Mouse (Mus musculus) MEL (cell line): ENCODE measurements around the gene Rin2. TPM values are rescaled to one million over a fixed set of nuclear protein-coding genes. Genes with fewer than 3 reads are reported as not detected.

Experiments used
- DNase-seq: peaks from one replicate; pipeline ENCODE4 v3.0.0; 2011; ENCODE audit warnings: low read depth, low spot score
- H3K27ac ChIP-seq: 2 replicates; pipeline ENCODE4 v1.5.1; 2012; ENCODE audit warnings: low read depth, mild to moderate bottlenecking, control low read depth, low read length, moderate library complexity; ENCODE audit not compliant: control insufficient read depth
- H3K27me3 ChIP-seq, 2 experiments: fragments of 150-350 bp in 1 of 2; sonication (generic) in 1 of 2; 2 replicates each; pipeline ENCODE4 v1.6.1; 2012; ENCODE audit warnings: low read length in 2 of 2, mild to moderate bottlenecking in 2 of 2, improper control_type of control experiment in 1 of 2, moderate library complexity in 1 of 2; ENCODE audit not compliant: insufficient read depth in 2 of 2, control insufficient read depth in 1 of 2
- H3K36me3 ChIP-seq, 2 experiments: 2 replicates each; pipeline ENCODE4 v1.6.1; 2012 to 2014; ENCODE audit warnings: low read length in 2 of 2, improper control_type of control experiment in 1 of 2, inconsistent platforms in 1 of 2, mild to moderate bottlenecking in 1 of 2; ENCODE audit not compliant: insufficient read depth in 2 of 2, control insufficient read depth in 1 of 2
- H3K4me1 ChIP-seq, 2 experiments: fragments of 150-350 bp in 1 of 2; sonication (generic) in 1 of 2; 2 replicates each; pipeline ENCODE4 v1.6.1; 2012; ENCODE audit warnings: low read length in 2 of 2, improper control_type of control experiment in 1 of 2, mild to moderate bottlenecking in 1 of 2; ENCODE audit not compliant: insufficient read depth in 2 of 2, control insufficient read depth in 1 of 2
- H3K4me3 ChIP-seq, 2 experiments: fragments of 150-350 bp in 1 of 2; sonication (generic) in 1 of 2; 2 replicates each; pipeline ENCODE4 v1.5.1; 2012; ENCODE audit warnings: low read depth in 2 of 2, low read length in 2 of 2, mild to moderate bottlenecking in 2 of 2, moderate library complexity in 2 of 2, control low read depth in 1 of 2, improper control_type of control experiment in 1 of 2; ENCODE audit not compliant: control insufficient read depth in 1 of 2, insufficient read depth in 1 of 2
- H3K79me2 ChIP-seq: 2 replicates; pipeline ENCODE4 v1.6.1; 2012; ENCODE audit warnings: mild to moderate bottlenecking, low read length, moderate library complexity; ENCODE audit not compliant: control insufficient read depth, poor library complexity, insufficient read depth
- H3K9ac ChIP-seq: 2 replicates; pipeline ENCODE4 v1.6.1; 2012; ENCODE audit warnings: low read depth, mild to moderate bottlenecking, control low read depth, low read length, moderate library complexity; ENCODE audit not compliant: control insufficient read depth, poor library complexity, severe bottlenecking
- H3K9me3 ChIP-seq: fragments of 150-350 bp; sonication (generic); replicated peaks from 2 replicates; pipeline ENCODE4 v1.6.1; 2012; ENCODE audit warnings: mild to moderate bottlenecking, low read length, improper control_type of control experiment, moderate library complexity; ENCODE audit not compliant: insufficient read depth
- BHLHE40 ChIP-seq: IDR thresholded peaks from 2 replicates; pipeline ENCODE4 v1.6.1; 2012; ENCODE audit warnings: low read depth, mild to moderate bottlenecking, inconsistent platforms, low read length, improper control_type of control experiment, borderline replicate concordance
- CHD1 ChIP-seq: IDR thresholded peaks from 2 replicates; pipeline ENCODE4 v1.6.1; 2012; ENCODE audit warnings: low read depth, mild to moderate bottlenecking, inconsistent platforms, low read length, improper control_type of control experiment
- CHD2 ChIP-seq: IDR thresholded peaks from 2 replicates; pipeline ENCODE4 v1.6.1; 2011; ENCODE audit warnings: low read length, improper control_type of control experiment
- CTCF ChIP-seq, 3 experiments: IDR thresholded peaks in 2 of 3; conservative IDR thresholded peaks in 1 of 3; 2 replicates each; pipeline ENCODE4 v1.5.1; 2011 to 2012; ENCODE audit warnings: low read length in 3 of 3, low read depth in 2 of 3, mild to moderate bottlenecking in 2 of 3, improper control_type of control experiment in 1 of 3, inconsistent platforms in 1 of 3, mixed read lengths in 1 of 3, moderate library complexity in 1 of 3; ENCODE audit not compliant: control insufficient read depth in 1 of 3, insufficient read depth in 1 of 3, poor library complexity in 1 of 3, severe bottlenecking in 1 of 3
- E2F4 ChIP-seq: IDR thresholded peaks from 2 replicates; pipeline ENCODE4 v1.6.1; 2011; ENCODE audit warnings: low read depth, low read length, improper control_type of control experiment, borderline replicate concordance
- ETS1 ChIP-seq: IDR thresholded peaks from 2 replicates; pipeline ENCODE4 v1.6.1; 2012; ENCODE audit warnings: low read depth, mild to moderate bottlenecking, inconsistent platforms, low read length, improper control_type of control experiment, moderate library complexity
- GABPA ChIP-seq: IDR thresholded peaks from 2 replicates; pipeline ENCODE4 v1.6.1; 2012; ENCODE audit warnings: low read depth, mild to moderate bottlenecking, inconsistent platforms, low read length, improper control_type of control experiment, moderate library complexity
- GATA1 ChIP-seq: IDR thresholded peaks from 2 replicates; pipeline ENCODE4 v1.6.1; 2011; ENCODE audit warnings: low read depth, low read length, improper control_type of control experiment
- HCFC1 ChIP-seq: IDR thresholded peaks from 2 replicates; pipeline ENCODE4 v1.6.1; 2012; ENCODE audit warnings: low read depth, mild to moderate bottlenecking, inconsistent platforms, low read length, improper control_type of control experiment, moderate library complexity
- JUND ChIP-seq: IDR thresholded peaks from 2 replicates; pipeline ENCODE4 v1.6.1; 2011; ENCODE audit warnings: low read depth, mild to moderate bottlenecking, improper control_type of control experiment, low read length
- MAFK ChIP-seq: IDR thresholded peaks from 2 replicates; pipeline ENCODE4 v1.6.1; 2011; ENCODE audit warnings: low read depth, mild to moderate bottlenecking, low read length, improper control_type of control experiment, borderline replicate concordance
- MAZ ChIP-seq: IDR thresholded peaks from 2 replicates; pipeline ENCODE4 v1.6.1; 2012; ENCODE audit warnings: low read depth, mild to moderate bottlenecking, inconsistent platforms, low read length, improper control_type of control experiment
- MEF2A ChIP-seq: IDR thresholded peaks from 2 replicates; pipeline ENCODE4 v1.6.1; 2014; ENCODE audit warnings: low read depth, mild to moderate bottlenecking, inconsistent platforms, low read length, improper control_type of control experiment; ENCODE audit not compliant: poor library complexity, insufficient replicate concordance, severe bottlenecking; ENCODE audit errors: extremely low read depth
- MXI1 ChIP-seq: IDR thresholded peaks from 2 replicates; pipeline ENCODE4 v1.6.1; 2011; ENCODE audit warnings: mild to moderate bottlenecking, low read depth, low read length, improper control_type of control experiment
- MYB ChIP-seq: IDR thresholded peaks from 2 replicates; pipeline ENCODE4 v1.6.1; 2011; ENCODE audit warnings: mild to moderate bottlenecking, low read depth, low read length, improper control_type of control experiment
- MYC ChIP-seq: IDR thresholded peaks from 2 replicates; pipeline ENCODE4 v1.6.1; 2011; ENCODE audit warnings: low read depth, mild to moderate bottlenecking, low read length, improper control_type of control experiment, moderate library complexity
- NRF1 ChIP-seq: IDR thresholded peaks from 2 replicates; pipeline ENCODE4 v1.6.1; 2014; ENCODE audit warnings: low read depth, mild to moderate bottlenecking, inconsistent platforms, low read length, improper control_type of control experiment, moderate library complexity; ENCODE audit not compliant: poor library complexity, insufficient read depth, severe bottlenecking
- POLR2AphosphoS2 ChIP-seq: IDR thresholded peaks from 2 replicates; pipeline ENCODE4 v1.6.1; 2011; ENCODE audit warnings: low read length, improper control_type of control experiment
- POLR2AphosphoS5 ChIP-seq: IDR thresholded peaks from 2 replicates; pipeline ENCODE4 v1.6.1; 2012; ENCODE audit warnings: low read depth, borderline replicate concordance, mild to moderate bottlenecking, inconsistent platforms, low read length, moderate library complexity, mixed read lengths
- RAD21 ChIP-seq: IDR thresholded peaks from 2 replicates; pipeline ENCODE4 v1.6.1; 2011; ENCODE audit warnings: mild to moderate bottlenecking, low read depth, low read length, improper control_type of control experiment
- RCOR1 ChIP-seq: IDR thresholded peaks from 2 replicates; pipeline ENCODE4 v1.6.1; 2012; ENCODE audit warnings: low read depth, mild to moderate bottlenecking, inconsistent platforms, low read length, improper control_type of control experiment
- SIN3A ChIP-seq: IDR thresholded peaks from 2 replicates; pipeline ENCODE4 v1.6.1; 2012; ENCODE audit warnings: low read length, improper control_type of control experiment, inconsistent platforms
- SMC3 ChIP-seq: IDR thresholded peaks from 2 replicates; pipeline ENCODE4 v1.6.1; 2011; ENCODE audit warnings: low read depth, low read length, improper control_type of control experiment
- TAL1 ChIP-seq: IDR thresholded peaks from 2 replicates; pipeline ENCODE4 v1.6.1; 2012; ENCODE audit warnings: mild to moderate bottlenecking, inconsistent platforms, low read length, moderate library complexity, mixed read lengths
- TBP ChIP-seq: IDR thresholded peaks from 2 replicates; pipeline ENCODE4 v1.8.0; 2011; ENCODE audit warnings: low read depth, low read length, improper control_type of control experiment
- TCF12 ChIP-seq: IDR thresholded peaks from 2 replicates; pipeline ENCODE4 v1.6.1; 2014; ENCODE audit warnings: low read depth, mild to moderate bottlenecking, inconsistent platforms, low read length, improper control_type of control experiment, moderate library complexity
- UBTF ChIP-seq: IDR thresholded peaks from 2 replicates; pipeline ENCODE4 v1.6.1; 2012; ENCODE audit warnings: low read depth, mild to moderate bottlenecking, inconsistent platforms, low read length, improper control_type of control experiment, moderate library complexity, borderline replicate concordance; ENCODE audit not compliant: insufficient read depth
- USF2 ChIP-seq, 2 experiments: IDR thresholded peaks; 2 replicates each; pipeline ENCODE4 v1.6.1; 2011 to 2012; ENCODE audit warnings: improper control_type of control experiment in 2 of 2, low read length in 2 of 2, borderline replicate concordance in 1 of 2, inconsistent platforms in 1 of 2, low read depth in 1 of 2, mild to moderate bottlenecking in 1 of 2; ENCODE audit not compliant: insufficient read depth in 1 of 2
- ZC3H11A ChIP-seq: IDR thresholded peaks from 2 replicates; pipeline ENCODE4 v1.6.1; 2012; ENCODE audit warnings: low read depth, mild to moderate bottlenecking, inconsistent platforms, low read length, improper control_type of control experiment
- ZNF384 ChIP-seq: IDR thresholded peaks from 2 replicates; pipeline ENCODE4 v1.6.1; 2012; ENCODE audit warnings: low read depth, mild to moderate bottlenecking, inconsistent platforms, low read length, improper control_type of control experiment
- polyA plus RNA-seq, 2 experiments: library from polyadenylated mRNA; stranded (reverse) in 1 of 2; unstranded in 1 of 2; fragments of >175 nt in 1 of 2; fragments of >200 nt in 1 of 2; gene quantifications; 2 replicates each; pipeline versions ENCODE4 v1.2.1 to v1.2.4; 2012; ENCODE audit warnings: low replicate concordance in 2 of 2, low read depth in 1 of 2; ENCODE audit not compliant: insufficient read length in 2 of 2, insufficient read depth in 1 of 2, missing spikeins in 1 of 2
- total RNA-seq: library from RNA; depleted of rRNA; stranded (reverse); fragments of 300-350 nt; gene quantifications from 2 replicates; pipeline ENCODE4 v1.2.3, GENCODE M21; 2012

Gene Rin2
- total and polyA plus RNA-seq, 3 experiments: 0.01 TPM; not detected in 2

DNA sequence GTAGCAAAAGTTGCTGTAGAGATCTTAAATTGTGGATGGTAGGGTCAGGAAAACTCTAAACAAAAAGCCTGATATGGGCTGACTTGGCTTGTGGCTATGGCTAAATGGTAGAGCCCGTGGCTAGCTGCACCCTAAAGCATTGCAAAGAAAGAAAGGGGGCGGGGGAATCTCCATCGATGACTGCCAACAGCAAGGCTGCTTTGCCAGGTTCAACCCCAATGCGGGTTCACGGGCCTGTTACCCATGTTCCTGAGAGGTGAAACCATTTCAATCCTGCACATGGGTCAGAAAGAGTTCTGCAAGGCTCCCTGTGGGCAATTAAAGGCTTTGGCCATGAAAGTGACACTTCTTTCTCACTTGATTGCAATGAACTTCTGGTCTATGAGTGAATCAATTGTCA lies 206.9 kb downstream of the Rin2 start:
- no peaks in the 10 kb centered on the region for H3K9me3 ChIP-seq
- DNase-seq: no peak
- no peaks in the 10 kb centered on the region; a peak in 1 of 4 replicates for H3K27me3 ChIP-seq
- H3K4me3 ChIP-seq: no peak overlapping the region
- no peaks in the 10 kb centered on the region for H3K79me2 ChIP-seq
- no peak overlapping the region for H3K9ac ChIP-seq
- TF ChIP-seq JUND (no peak), ZNF384 (no peak), MAZ (no peak), BHLHE40 (no peak), E2F4 (no peak), RCOR1 (no peak), CHD1 (no peak), TAL1 (no peak), GABPA (no peak)
- TF ChIP-seq, all 39 proteins: peak for 0
- Histone ChIP-seq H3K27ac (no peak overlapping the region), H3K36me3 (no peaks in the 10 kb centered on the region), H3K4me1 (no peaks in the 10 kb centered on the region)

- no peaks in the 10 kb centered on the region; a peak in 1 of 4 replicates for H3K27me3 ChIP-seq
- H3K4me1 ChIP-seq: no peaks in the 10 kb centered on the region
- H3K9ac ChIP-seq: no peak overlapping the region
- TF ChIP-seq NRF1: no peak
- no peak for TF ChIP-seq E2F4
- TF ChIP-seq MAFK: no peak
- TF ChIP-seq SIN3A: no peak
- TF ChIP-seq CHD1: no peak
- no peak for TF ChIP-seq ETS1
- TF ChIP-seq GATA1: no peak
- no peak for TF ChIP-seq USF2 (IDR thresholded peaks at IDR 0.05; ENCODE audit: borderline replicate concordance in 1 of 2, insufficient read depth in 1 of 2, low read depth in 1 of 2, low read length in 2 of 2)
- TF ChIP-seq MEF2A: no peak
- peak in 1 of 3 experiments; percentile 41; a peak in 3 of 6 replicates for TF ChIP-seq CTCF (IDR thresholded peaks at IDR 0.05 in 2 of 3, conservative IDR thresholded peaks at IDR 0.05 in 1 of 3; ENCODE audit: control insufficient read depth in 1 of 3, insufficient read depth in 1 of 3, low read depth in 2 of 3, low read length in 3 of 3, poor library complexity in 1 of 3, severe bottlenecking in 1 of 3)
- TF ChIP-seq MYB: no peak
- no peak for TF ChIP-seq POLR2AphosphoS5
- no peak for TF ChIP-seq UBTF
- TF ChIP-seq CHD2: no peak
- TF ChIP-seq TBP: no peak
- TF ChIP-seq GABPA: no peak
- TF ChIP-seq POLR2AphosphoS2: no peak
- TF ChIP-seq MYC: no peak
- no peak for TF ChIP-seq TCF12
- no peak for TF ChIP-seq BHLHE40
- TF ChIP-seq RCOR1: no peak
- peak; percentile 19; the same call in 1 of the 2 replicates for TF ChIP-seq SMC3
- TF ChIP-seq MXI1: no peak
- no peak for TF ChIP-seq MAZ
- TF ChIP-seq ZC3H11A: no peak
- TF ChIP-seq HCFC1: no peak
- TF ChIP-seq RAD21: peak; percentile 9
- no peaks in the 10 kb centered on the region for H3K36me3 ChIP-seq
- no peaks in the 10 kb centered on the region for H3K9me3 ChIP-seq
- no peaks in the 10 kb centered on the region for H3K79me2 ChIP-seq
- H3K27ac ChIP-seq: no peak overlapping the region
- no peak for DNase-seq
- H3K4me3 ChIP-seq: no peak overlapping the region
Observed at GRCm38 (mm10) chr2:145882398-145882797, 207.4 kb downstream of the Rin2 start.
